Mouse (Mus musculus) T-helper 17 cell (primary cell): ENCODE measurements around the gene Lrrc75a.

Experiments
- in situ Hi-C, 2 experiments: fragments of 300-600 bp; cut with MboI, MseI; formaldehyde crosslinking; loops; 1 replicate in 1 of 2; 2 replicates in 1 of 2; pipeline ENCODE4 v1.15.1; 2025; ENCODE audit warnings: high pct_unique_total_duplicates in 2 of 2

Gene Lrrc75a

DNA sequence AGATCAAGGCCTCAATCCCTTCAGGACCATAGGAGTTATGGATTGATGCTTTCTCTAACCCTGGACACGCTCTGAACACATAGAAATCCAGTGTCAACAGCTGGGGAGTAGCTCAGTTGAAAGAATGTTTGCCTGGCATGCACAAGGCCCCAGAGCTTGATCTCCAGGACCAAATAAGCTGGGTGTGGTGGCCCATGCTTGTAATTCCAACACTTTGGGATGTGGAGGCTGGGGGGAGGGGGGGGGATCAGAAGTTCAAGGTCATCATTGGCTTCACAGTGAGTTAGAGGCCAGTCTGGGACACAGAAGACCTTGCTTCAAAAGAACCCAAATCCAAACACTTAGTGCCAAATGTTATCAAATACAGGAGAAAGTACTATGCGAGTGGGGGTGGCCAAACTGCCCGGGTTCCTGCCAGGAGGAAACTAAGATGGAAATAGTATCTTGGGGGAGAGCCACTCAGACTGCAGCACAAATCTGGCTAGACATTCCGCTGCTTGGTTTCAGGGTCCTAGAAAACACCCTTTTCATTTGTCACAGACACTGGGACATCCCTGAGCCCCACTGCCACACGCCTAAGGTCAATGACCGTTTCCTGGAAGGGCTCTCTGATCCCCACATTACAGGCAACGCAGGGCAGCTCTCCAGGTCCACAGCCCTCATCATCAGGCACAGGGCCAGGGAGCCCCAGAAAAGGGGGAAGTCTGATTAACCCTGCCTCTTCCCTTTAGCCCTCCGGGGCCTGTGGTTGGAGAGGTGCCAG is 2.4 kb downstream of the Lrrc75a start:
- in situ Hi-C loops = loop anchor here in 1 of 2 experiments (5.0 kb wide), 1 partner anchor 81 kb away; no protein-coding TSS in a partner anchor

GRCm38 (mm10) chr11:62645337-62645675 is 3.0 kb downstream of the Lrrc75a start:
- in situ Hi-C loops = loop anchor here in 1 of 2 experiments (5.0 kb wide), 1 partner anchor 82 kb away; no protein-coding TSS in a partner anchor

- in situ Hi-C loops = loop anchor here in 1 of 2 experiments (5.0 kb wide), 1 partner anchor 83 kb away; no protein-coding TSS in a partner anchor
These were observed 3.6 kb downstream of the Lrrc75a start for GRCm38 (mm10) chr11:62644602-62645336.

GRCm38 (mm10) chr11:62643681-62644363 is 4.5 kb downstream of the Lrrc75a start:
- in situ Hi-C loops = no loop called here

GRCm38 (mm10) chr11:62643011-62643631 is 5.2 kb downstream of the Lrrc75a start:
- in situ Hi-C loops = no loop called here

- in situ Hi-C loops = no loop called here
These were observed 6.1 kb downstream of the Lrrc75a start for GRCm38 (mm10) chr11:62642023-62642844.

DNA sequence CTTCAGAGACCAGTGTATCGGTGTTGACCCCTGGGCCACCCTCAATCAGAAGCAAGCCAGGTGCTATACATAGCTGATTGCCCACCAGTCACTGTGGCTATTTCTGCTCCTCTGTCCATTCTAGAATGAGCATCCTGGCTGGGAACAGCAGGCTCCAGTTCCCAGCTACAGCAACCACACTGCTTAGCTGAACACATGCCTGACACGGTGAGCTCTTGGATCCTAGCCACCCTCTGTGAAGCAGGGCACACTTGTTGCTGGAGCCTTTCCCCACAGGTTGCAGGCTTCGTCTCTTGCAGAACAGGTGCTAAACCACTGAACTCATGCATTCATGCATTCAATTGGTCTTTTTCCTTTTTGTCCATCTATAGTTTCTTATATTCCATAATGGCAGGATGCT is 7.9 kb downstream of the Lrrc75a start:
- in situ Hi-C loops = no loop called here

- in situ Hi-C loops = no loop called here
These were observed 9.9 kb downstream of the Lrrc75a start for GRCm38 (mm10) chr11:62638402-62638801.

- in situ Hi-C loops = no loop called here
These were observed 10.5 kb downstream of the Lrrc75a start for GRCm38 (mm10) chr11:62637806-62638205.

DNA sequence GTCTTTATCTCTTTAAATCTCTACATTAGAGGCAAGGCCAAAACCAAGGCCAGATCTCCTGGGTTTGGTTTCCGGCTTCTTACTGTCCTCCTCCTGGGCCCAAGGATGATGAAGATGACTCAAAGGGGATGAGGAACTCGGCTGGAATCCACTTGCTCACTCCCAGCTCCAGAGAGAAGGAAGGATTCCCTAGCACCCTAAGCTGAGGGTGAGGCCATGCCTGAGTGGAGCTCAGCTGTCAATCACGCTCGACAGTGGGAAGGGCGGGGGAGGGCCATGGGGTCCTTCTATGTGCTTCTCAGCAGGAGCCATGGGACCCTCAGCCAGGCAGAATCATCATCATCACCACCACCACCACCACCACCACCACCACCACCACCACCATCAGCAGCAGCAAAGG is 10.9 kb downstream of the Lrrc75a start:
- in situ Hi-C loops = no loop called here

GRCm38 (mm10) chr11:62636840-62637221 is 11.5 kb downstream of the Lrrc75a start:
- in situ Hi-C loops = no loop called here

- in situ Hi-C loops = no loop called here
These were observed 12.1 kb downstream of the Lrrc75a start for GRCm38 (mm10) chr11:62636105-62636839.

- in situ Hi-C loops = no loop called here
These were observed 12.9 kb downstream of the Lrrc75a start for GRCm38 (mm10) chr11:62635406-62635805.

DNA sequence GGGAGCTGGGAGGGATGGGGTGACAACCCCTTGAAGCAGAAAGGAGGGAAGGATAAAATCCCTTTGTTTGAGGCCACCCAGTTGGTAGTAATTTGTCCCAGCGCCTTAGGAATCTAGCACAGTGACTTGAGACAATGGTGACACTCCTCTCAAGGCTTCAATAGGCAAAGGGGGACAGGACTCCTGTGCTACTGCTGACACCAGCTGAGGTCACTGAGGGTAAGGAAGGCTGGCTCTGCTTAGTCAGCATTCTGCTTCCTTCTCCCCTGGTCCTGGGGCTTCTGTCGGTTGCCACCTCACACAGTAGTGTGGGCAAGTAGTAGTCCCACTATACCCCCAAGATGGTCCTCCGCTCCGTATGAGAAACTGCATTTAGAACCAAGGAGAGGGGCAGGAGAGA is 17.2 kb downstream of the Lrrc75a start:
- in situ Hi-C loops = no loop called here

- in situ Hi-C loops = no loop called here
These were observed 18.0 kb downstream of the Lrrc75a start for GRCm38 (mm10) chr11:62630225-62630821.

DNA sequence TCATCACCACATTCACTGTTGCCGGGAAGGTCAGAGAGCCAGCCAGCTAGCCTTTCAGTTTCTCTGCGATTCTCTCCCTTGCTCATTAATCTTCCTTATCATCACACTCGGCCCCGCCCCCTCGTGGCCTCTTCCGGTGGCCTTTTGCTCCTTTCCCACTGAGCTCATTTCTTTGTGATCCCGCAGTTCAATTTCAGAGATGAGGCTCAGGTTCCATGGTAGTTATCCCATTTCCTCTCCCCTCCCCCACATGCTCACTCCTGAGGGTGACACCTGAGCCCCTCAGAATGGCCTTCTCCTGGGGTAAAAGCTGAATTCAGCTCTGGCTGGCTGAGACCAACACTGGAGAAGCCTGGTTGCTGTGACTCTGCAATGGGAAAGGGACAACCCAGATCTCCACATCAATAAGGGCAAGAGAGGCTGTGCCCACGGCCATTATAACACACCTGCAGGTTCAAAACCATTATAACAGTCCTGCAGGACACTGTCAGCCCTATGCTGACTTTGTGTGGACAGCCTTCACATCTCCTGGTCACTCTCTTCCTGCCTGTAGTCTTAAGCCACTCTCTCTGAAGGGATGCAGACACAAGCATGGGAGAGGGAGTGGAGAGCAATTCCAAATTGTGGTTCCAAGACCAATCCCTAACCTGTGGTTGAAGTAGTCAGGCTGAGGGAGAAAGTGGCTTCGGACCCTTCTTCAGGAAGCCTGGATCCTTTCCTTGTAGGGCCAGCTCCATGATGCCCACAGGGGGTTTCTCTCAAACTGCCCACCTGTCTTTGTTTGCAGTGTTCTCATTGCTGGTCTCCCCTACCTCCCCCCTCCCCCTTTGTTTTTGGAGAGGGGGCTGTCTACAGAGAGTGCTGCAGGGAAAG is 18.7 kb downstream of the Lrrc75a start:
- in situ Hi-C loops = no loop called here

- in situ Hi-C loops = no loop called here
These were observed 23.7 kb downstream of the Lrrc75a start for GRCm38 (mm10) chr11:62624341-62625291.

DNA sequence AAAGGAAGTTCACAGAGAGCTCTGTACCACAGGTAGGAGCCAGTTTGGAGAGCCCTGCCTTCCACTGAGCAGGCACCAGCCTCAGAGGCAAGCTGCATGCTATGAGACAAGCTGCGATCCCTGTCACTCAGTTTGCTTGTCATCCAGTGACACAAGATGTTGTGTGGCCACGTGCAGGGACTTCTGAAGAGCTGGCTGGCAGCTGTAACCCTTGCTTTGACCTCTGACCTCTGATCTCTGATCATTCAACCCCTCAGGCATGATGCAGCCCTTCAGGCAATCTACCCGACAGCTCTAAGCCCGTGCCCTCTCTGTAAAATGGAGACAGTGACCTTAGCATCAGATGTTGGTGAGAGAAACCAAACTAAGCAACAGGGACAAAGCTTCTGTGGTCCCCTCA is 25.5 kb downstream of the Lrrc75a start:
- in situ Hi-C loops = no loop called here
